Mouse (Mus musculus): ENCODE data around the gene Stoml2.
A peak's percentile ranks its signal among the peaks of the same experiment; 100 is the strongest.

The Stoml2 gene

GRCm38 (mm10) chr4:43031237-43031995 is at the start of gene Stoml2:
TSS of gene Stoml2 (minus strand) at chr4:43031710.
- H3K27me3 ChIP-seq (ENCODE audit: control insufficient read depth, insufficient read depth, low read length, poor library complexity, severe bottlenecking), result no peaks in the 10 kb centered on the region
- DNase-seq (ENCODE audit: low read depth, low spot score), result peak; percentile 93
- H3K36me3 ChIP-seq (ENCODE audit: control insufficient read depth, insufficient read depth, low read length, poor library complexity, severe bottlenecking), result peaks cover 4% of the 10 kb centered on the region

- H3K36me3 ChIP-seq (ENCODE audit: control insufficient read depth, insufficient read depth, low read length, poor library complexity, severe bottlenecking), result no peaks in the 10 kb centered on the region
- no peaks in the 10 kb centered on the region for H3K27me3 ChIP-seq (ENCODE audit: control insufficient read depth, insufficient read depth, low read length, poor library complexity, severe bottlenecking)
- DNase-seq (ENCODE audit: low read depth, low spot score), result no peak
These were observed 46.7 kb upstream of the Stoml2 start for GRCm38 (mm10) chr4:43078071-43078718.

- Histone ChIP-seq H3K27me3 (ENCODE audit: control insufficient read depth, insufficient read depth, low read length, poor library complexity, severe bottlenecking) (no peaks in the 10 kb centered on the region), H3K36me3 (ENCODE audit: control insufficient read depth, insufficient read depth, low read length, poor library complexity, severe bottlenecking) (no peaks in the 10 kb centered on the region)
- no peak for DNase-seq (ENCODE audit: low read depth, low spot score)
These were observed 43.4 kb upstream of the Stoml2 start for GRCm38 (mm10) chr4:43074923-43075322.

- H3K27me3 ChIP-seq (ENCODE audit: control insufficient read depth, insufficient read depth, low read length, poor library complexity, severe bottlenecking), result peaks cover 2% of the 10 kb centered on the region; the same call in 1 of the 2 replicates
- H3K36me3 ChIP-seq (ENCODE audit: control insufficient read depth, insufficient read depth, low read length, poor library complexity, severe bottlenecking), result no peaks in the 10 kb centered on the region
These were observed 34.0 kb upstream of the Stoml2 start for GRCm38 (mm10) chr4:43065471-43065870.

GRCm38 (mm10) chr4:43060286-43060685 is 28.8 kb upstream of the Stoml2 start:
- H3K27me3 ChIP-seq (ENCODE audit: control insufficient read depth, insufficient read depth, low read length, poor library complexity, severe bottlenecking), result peaks cover 2% of the 10 kb centered on the region; the same call in 1 of the 2 replicates
- H3K36me3 ChIP-seq (ENCODE audit: control insufficient read depth, insufficient read depth, low read length, poor library complexity, severe bottlenecking), result no peaks in the 10 kb centered on the region

More at GRCm38 (mm10) chr4:43065471-43065870, 34.0 kb upstream of the Stoml2 start:
- DNase-seq (ENCODE audit: low read depth, low spot score), result no peak

GRCm38 (mm10) chr4:43059697-43060096 is 28.2 kb upstream of the Stoml2 start:
- H3K36me3 ChIP-seq (ENCODE audit: control insufficient read depth, insufficient read depth, low read length, poor library complexity, severe bottlenecking), result no peaks in the 10 kb centered on the region
- peaks cover 2% of the 10 kb centered on the region; the same call in 1 of the 2 replicates for H3K27me3 ChIP-seq (ENCODE audit: control insufficient read depth, insufficient read depth, low read length, poor library complexity, severe bottlenecking)
- DNase-seq (ENCODE audit: low read depth, low spot score), result no peak

More at GRCm38 (mm10) chr4:43060286-43060685, 28.8 kb upstream of the Stoml2 start:
- DNase-seq (ENCODE audit: low read depth, low spot score), result no peak

GRCm38 (mm10) chr4:43058753-43059654 is 27.5 kb upstream of the Stoml2 start, which contains the start of gene Unc13b:
TSS of gene Unc13b (plus strand) at chr4:43058953.
- Histone ChIP-seq H3K36me3 (ENCODE audit: control insufficient read depth, insufficient read depth, low read length, poor library complexity, severe bottlenecking) (no peaks in the 10 kb centered on the region), H3K27me3 (ENCODE audit: control insufficient read depth, insufficient read depth, low read length, poor library complexity, severe bottlenecking) (peaks cover 2% of the 10 kb centered on the region; the same call in 1 of the 2 replicates)
- DNase-seq (ENCODE audit: low read depth, low spot score), result peak; percentile 85

GRCm38 (mm10) chr4:43058392-43058752 is 26.9 kb upstream of the Stoml2 start:
- DNase-seq (ENCODE audit: low read depth, low spot score), result no peak
- Histone ChIP-seq H3K36me3 (ENCODE audit: control insufficient read depth, insufficient read depth, low read length, poor library complexity, severe bottlenecking) (no peaks in the 10 kb centered on the region), H3K27me3 (ENCODE audit: control insufficient read depth, insufficient read depth, low read length, poor library complexity, severe bottlenecking) (peaks cover 2% of the 10 kb centered on the region; the same call in 1 of the 2 replicates)

- H3K36me3 ChIP-seq (ENCODE audit: control insufficient read depth, insufficient read depth, low read length, poor library complexity, severe bottlenecking), result no peaks in the 10 kb centered on the region
- peaks cover 2% of the 10 kb centered on the region; the same call in 1 of the 2 replicates for H3K27me3 ChIP-seq (ENCODE audit: control insufficient read depth, insufficient read depth, low read length, poor library complexity, severe bottlenecking)
- DNase-seq (ENCODE audit: low read depth, low spot score), result no peak
These were observed 26.1 kb upstream of the Stoml2 start for GRCm38 (mm10) chr4:43057654-43058053.

- DNase-seq (ENCODE audit: low read depth, low spot score), result peak; percentile 83
These were observed 21.1 kb upstream of the Stoml2 start for GRCm38 (mm10) chr4:43052627-43053026.

GRCm38 (mm10) chr4:43047231-43047630 is 15.7 kb upstream of the Stoml2 start:
- no peaks in the 10 kb centered on the region for H3K27me3 ChIP-seq (ENCODE audit: control insufficient read depth, insufficient read depth, low read length, poor library complexity, severe bottlenecking)
- peak; percentile 90 for DNase-seq (ENCODE audit: low read depth, low spot score)

More at GRCm38 (mm10) chr4:43052627-43053026, 21.1 kb upstream of the Stoml2 start:
- Histone ChIP-seq H3K36me3 (ENCODE audit: control insufficient read depth, insufficient read depth, low read length, poor library complexity, severe bottlenecking) (no peaks in the 10 kb centered on the region), H3K27me3 (ENCODE audit: control insufficient read depth, insufficient read depth, low read length, poor library complexity, severe bottlenecking) (no peaks in the 10 kb centered on the region)

GRCm38 (mm10) chr4:43046607-43047006 is 15.1 kb upstream of the Stoml2 start:
- no peaks in the 10 kb centered on the region for H3K27me3 ChIP-seq (ENCODE audit: control insufficient read depth, insufficient read depth, low read length, poor library complexity, severe bottlenecking)
- no peaks in the 10 kb centered on the region for H3K36me3 ChIP-seq (ENCODE audit: control insufficient read depth, insufficient read depth, low read length, poor library complexity, severe bottlenecking)
- no peak for DNase-seq (ENCODE audit: low read depth, low spot score)

More at GRCm38 (mm10) chr4:43047231-43047630, 15.7 kb upstream of the Stoml2 start:
- no peaks in the 10 kb centered on the region for H3K36me3 ChIP-seq (ENCODE audit: control insufficient read depth, insufficient read depth, low read length, poor library complexity, severe bottlenecking)

- Histone ChIP-seq H3K27me3 (ENCODE audit: control insufficient read depth, insufficient read depth, low read length, poor library complexity, severe bottlenecking) (no peaks in the 10 kb centered on the region), H3K36me3 (ENCODE audit: control insufficient read depth, insufficient read depth, low read length, poor library complexity, severe bottlenecking) (no peaks in the 10 kb centered on the region)
- peak; percentile 94 for DNase-seq (ENCODE audit: low read depth, low spot score)
These were observed 14.3 kb upstream of the Stoml2 start, which contains the start of gene Fam214b for GRCm38 (mm10) chr4:43045659-43046302. TSS of gene Fam214b (minus strand) at chr4:43046220.

- DNase-seq (ENCODE audit: low read depth, low spot score), result no peak
- H3K36me3 ChIP-seq (ENCODE audit: control insufficient read depth, insufficient read depth, low read length, poor library complexity, severe bottlenecking), result no peaks in the 10 kb centered on the region
- H3K27me3 ChIP-seq (ENCODE audit: control insufficient read depth, insufficient read depth, low read length, poor library complexity, severe bottlenecking), result no peaks in the 10 kb centered on the region
These were observed 13.8 kb upstream of the Stoml2 start for GRCm38 (mm10) chr4:43045285-43045658.

Data from splenic B cell, adult 2 months (primary cell).